Mouse (Mus musculus): ENCODE measurements around the gene Traf3ip2. TPM values are rescaled to one million over a fixed set of nuclear protein-coding genes. Genes with fewer than 3 reads are reported as not detected.

The Traf3ip2 gene
- polyA plus RNA-seq, 2 experiments from 2014 or later, result 33.8 to 34.0 TPM

GRCm38 (mm10) chr10:39682556-39682955 lies 69.8 kb downstream of the Traf3ip2 start:
- no peak for ATAC-seq

GRCm38 (mm10) chr10:39683481-39683880 lies 70.7 kb downstream of the Traf3ip2 start:
- no peak for ATAC-seq

GRCm38 (mm10) chr10:39686811-39687210 lies 74.1 kb downstream of the Traf3ip2 start:
- no peak for ATAC-seq

DNA sequence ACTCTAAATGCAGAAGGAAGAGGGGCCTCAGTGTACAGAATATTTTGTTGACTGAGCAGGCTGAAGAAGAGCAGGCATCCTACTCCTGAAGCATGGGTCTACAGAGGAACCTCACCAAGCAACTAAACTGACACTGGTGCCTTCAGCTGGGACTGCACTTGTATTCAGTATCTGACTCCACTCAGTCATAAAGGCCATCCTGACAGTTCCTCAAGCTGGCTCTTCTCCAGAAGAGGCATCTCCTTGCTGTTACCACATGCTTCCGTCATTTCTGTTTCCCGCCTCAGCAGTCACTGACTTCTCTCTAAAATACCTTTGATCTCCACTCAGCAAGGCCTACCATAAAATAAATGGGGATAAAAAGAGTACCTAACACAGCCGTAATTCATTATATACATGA lies 75.1 kb downstream of the Traf3ip2 start:
- ATAC-seq, result no peak

- peak; percentile 85 for ATAC-seq
Observed at GRCm38 (mm10) chr10:39691351-39692064, 78.8 kb downstream of the Traf3ip2 start.

DNA sequence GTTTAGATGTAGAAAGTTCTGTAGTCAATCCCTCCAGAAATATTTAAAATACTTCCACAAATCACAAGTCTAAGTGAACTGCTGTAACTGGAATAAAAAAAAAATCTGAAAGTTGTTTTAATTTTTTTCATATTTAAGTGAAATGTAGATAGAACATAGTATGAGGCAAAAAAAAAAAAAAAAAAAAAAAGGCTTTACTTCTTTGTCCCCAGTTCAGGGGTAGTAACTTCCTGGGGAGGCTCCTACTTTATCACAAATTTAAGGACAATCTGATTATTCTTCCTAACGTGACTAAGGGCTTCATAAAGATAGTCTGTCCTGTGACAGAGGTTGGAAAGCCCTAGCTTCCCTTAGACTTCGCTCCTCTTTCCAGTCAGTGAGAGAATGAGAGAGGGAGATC lies 79.4 kb downstream of the Traf3ip2 start:
- ATAC-seq, result no peak

Other genes with a start within 250 kb of the Traf3ip2 start
- gene Fyn, start 244.1 kb upstream of the Traf3ip2 start, polyA plus RNA-seq (2017; shearing (Covaris generic)), result 100 to 1,000 TPM in 1 of 2 experiments, 10 to 100 TPM in 1; 78.3 to 103 TPM
- 10 to 100 TPM; 12.1 to 15.8 TPM for gene Rev3l, start 119.2 kb downstream of the Traf3ip2 start, polyA plus RNA-seq (2017; shearing (Covaris generic))